Mouse (Mus musculus): ENCODE data around the gene Rictor.
"Not testable (repeated sequence)": the region's sequence is repeated elsewhere in the genome, so short reads cannot be mapped to it uniquely, and the experiment has no call there.

Rictor gene

GRCm38 (mm10) chr15:6739180-6739579, 31.0 kb downstream of the Rictor start:
- DNase-seq: no peak

- no peak for DNase-seq
Measured at GRCm38 (mm10) chr15:6742337-6743025, 34.3 kb downstream of the Rictor start.

- DNase-seq: no peak
Measured at GRCm38 (mm10) chr15:6743723-6744122, 35.5 kb downstream of the Rictor start.

- DNase-seq: not testable (repeated sequence)
Measured at GRCm38 (mm10) chr15:6746301-6746983, 38.3 kb downstream of the Rictor start.

DNA sequence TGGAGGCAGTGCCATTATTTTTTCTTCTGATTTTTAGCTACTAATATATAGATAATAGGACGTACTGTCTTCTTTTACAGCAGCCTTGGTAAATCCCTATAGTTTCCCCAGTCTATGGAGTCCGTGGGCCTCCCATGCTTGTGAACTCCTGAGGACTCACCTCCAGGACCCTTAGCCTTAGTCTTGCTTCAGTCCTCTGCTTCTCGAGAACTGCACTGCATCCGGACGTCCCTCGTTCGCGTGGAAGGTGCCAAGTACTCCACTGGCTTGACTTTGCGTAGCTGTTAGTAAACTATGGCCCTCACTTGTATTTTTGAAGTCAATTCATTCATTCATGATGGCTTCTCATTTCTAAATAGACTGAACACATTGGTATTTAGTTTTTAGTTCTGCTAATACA, 38.8 kb downstream of the Rictor start:
- DNase-seq: no peak

DNA sequence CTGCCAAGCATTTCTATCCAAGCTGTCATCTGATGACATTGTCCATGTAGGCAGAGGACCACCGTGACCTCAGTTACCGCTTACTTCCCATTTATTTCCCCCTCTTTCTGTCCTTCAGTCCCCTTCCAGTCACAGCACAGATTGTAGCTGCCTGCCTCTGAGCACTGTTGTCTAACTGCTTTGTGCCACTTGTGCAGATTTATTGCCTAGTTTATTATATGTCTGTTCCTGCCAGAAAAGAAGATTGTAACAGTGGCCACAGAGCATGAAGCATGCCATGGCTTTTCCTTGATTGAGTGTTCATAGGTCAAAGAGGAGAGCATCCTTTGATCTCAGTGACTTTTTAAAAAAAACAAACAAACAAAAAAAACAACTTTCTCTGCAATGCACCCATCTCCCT, 46.2 kb downstream of the Rictor start:
- DNase-seq: no peak

- DNase-seq: no peak
Measured at GRCm38 (mm10) chr15:6772265-6772664, 64.1 kb downstream of the Rictor start.

DNA sequence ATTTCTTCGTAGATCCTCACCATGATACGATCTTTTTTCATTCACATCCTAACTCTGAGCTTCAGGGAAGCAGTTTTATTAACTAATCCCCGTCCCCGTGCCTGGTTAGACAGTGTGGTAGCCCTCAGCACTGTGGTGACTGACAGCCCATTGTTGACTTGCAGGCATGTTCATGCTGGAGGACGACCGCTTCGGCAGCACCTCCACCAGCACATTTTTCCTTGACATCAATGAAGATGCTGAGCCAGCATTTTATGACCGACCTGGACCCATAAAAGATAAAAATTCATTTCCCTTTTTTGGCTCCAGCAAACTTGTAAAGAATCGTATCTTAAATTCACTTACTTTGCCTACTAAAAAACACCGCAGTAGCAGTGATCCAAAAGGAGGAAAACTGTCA, 78.0 kb downstream of the Rictor start:
- no peak for DNase-seq

DNA sequence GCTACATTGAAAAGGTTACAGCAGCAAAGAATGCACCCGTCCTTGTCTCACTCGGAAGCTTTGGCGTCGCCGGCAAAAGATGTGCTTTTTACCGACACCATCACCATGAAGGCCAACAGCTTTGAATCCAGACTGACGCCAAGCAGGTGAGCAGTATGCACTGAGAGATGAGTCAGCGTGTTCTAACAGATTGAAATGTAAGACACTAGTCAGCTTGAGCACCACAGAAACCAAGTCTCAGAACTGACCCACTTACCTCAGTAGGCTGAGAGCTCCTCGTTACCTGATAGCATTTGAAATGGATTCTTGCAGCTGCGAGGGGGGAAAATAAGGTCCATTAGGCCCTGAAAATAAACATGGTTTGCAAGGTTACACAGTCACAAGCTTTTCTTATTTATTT, 79.1 kb downstream of the Rictor start:
- DNase-seq: no peak

- DNase-seq: no peak
Measured at GRCm38 (mm10) chr15:6790011-6790410, 81.8 kb downstream of the Rictor start.

- no peak for DNase-seq
Measured at GRCm38 (mm10) chr15:6791648-6792047, 83.5 kb downstream of the Rictor start.

DNA sequence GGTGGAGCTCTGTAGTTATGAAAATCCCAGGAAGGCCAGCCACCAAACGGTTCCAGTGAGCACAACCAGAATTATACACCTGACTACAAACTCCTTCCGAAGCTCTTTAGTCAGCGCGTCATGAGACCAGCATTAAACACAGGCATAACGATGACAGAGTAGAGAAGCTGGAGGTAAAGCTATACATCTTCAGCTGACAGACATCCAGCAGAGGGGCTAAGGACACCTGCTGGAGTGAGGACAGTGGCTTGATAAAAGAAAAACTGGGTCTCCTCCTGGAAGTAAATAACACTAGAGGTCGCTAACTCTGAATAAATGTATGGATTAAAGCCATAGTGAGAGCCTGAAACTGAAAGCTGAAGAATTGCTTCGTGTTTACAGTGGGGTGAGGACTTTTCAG, 84.7 kb downstream of the Rictor start:
- no peak for DNase-seq

DNA sequence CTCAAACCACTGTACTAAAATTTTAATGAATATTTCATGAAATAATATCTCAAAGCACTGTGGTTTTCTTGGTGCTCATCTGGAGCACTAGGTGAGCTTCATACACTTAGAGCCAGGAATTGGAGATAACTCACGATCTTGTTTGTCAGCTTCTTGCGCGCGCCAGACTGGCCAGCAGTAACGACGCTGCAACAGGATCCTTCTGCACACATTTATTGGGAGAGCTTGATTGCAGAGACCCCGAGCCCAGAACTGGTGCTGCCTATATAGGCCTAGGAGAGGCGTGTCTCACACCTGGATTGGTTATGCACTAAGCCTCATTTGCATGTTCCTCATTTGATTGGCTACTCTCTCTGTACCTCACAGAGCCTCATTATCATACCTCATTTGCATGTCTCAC, 93.0 kb downstream of the Rictor start:
- DNase-seq: not testable (repeated sequence)

GRCm38 (mm10) chr15:6815807-6816206, 107.6 kb downstream of the Rictor start:
- no peak for DNase-seq

- no peak for DNase-seq
Measured at GRCm38 (mm10) chr15:6840199-6840598, 132.0 kb downstream of the Rictor start.

GRCm38 (mm10) chr15:6849851-6850250, 141.7 kb downstream of the Rictor start:
- no peak for DNase-seq

Measured in right cerebral cortex, postnatal 25 days (tissue).